Mouse (Mus musculus): Measurements from ENCODE around the gene Mrtfa. TPM values are rescaled to one million over a fixed set of nuclear protein-coding genes. Genes with fewer than 3 reads are reported as not detected.

Mrtfa gene
- total and polyA plus RNA-seq, 2 experiments from 2014 or later: 22.6 to 32.1 TPM

GRCm38 (mm10) chr15:81231325-81231724 lies 40.8 kb upstream of the Mrtfa start:
- H3K27ac ChIP-seq: no peak overlapping the region
- no peak overlapping the region for H3K4me3 ChIP-seq (ENCODE audit: low read length)
- H3K36me3 ChIP-seq (ENCODE audit: insufficient read depth, low read length): no peaks in the 10 kb centered on the region
- H3K9ac ChIP-seq (replicated peaks; ENCODE audit: low read length): no peak overlapping the region
- H3K4me2 ChIP-seq (ENCODE audit: low read depth, low read length): no peak overlapping the region
- no peak for DNase-seq (ENCODE audit: low spot score)
- TF ChIP-seq CTCF (IDR thresholded peaks at IDR 0.05; ENCODE audit: low read depth): no peak
- H3K9me3 ChIP-seq (ENCODE audit: low read length): no peaks in the 10 kb centered on the region
- H3K4me1 ChIP-seq (ENCODE audit: insufficient read depth, low read length): peaks cover 9% of the 10 kb centered on the region
- 88% methylated on average over 7 of the region's 7 CpGs for WGBS
- H3K27me3 ChIP-seq (ENCODE audit: insufficient read depth, low read length): no peaks in the 10 kb centered on the region
- no peak for ATAC-seq

GRCm38 (mm10) chr15:81229791-81230190 lies 39.2 kb upstream of the Mrtfa start:
- Histone ChIP-seq H3K27ac (no peak overlapping the region), H3K4me1 (ENCODE audit: insufficient read depth, low read length) (peaks cover 4% of the 10 kb centered on the region; the same call in 1 of the 2 replicates), H3K9ac (replicated peaks; ENCODE audit: low read length) (no peak overlapping the region), H3K36me3 (ENCODE audit: insufficient read depth, low read length) (no peaks in the 10 kb centered on the region), H3K27me3 (ENCODE audit: insufficient read depth, low read length) (no peaks in the 10 kb centered on the region), H3K9me3 (ENCODE audit: low read length) (no peaks in the 10 kb centered on the region), H3K4me2 (ENCODE audit: low read depth, low read length) (no peak overlapping the region), H3K4me3 (ENCODE audit: low read length) (no peak overlapping the region)
- TF ChIP-seq CTCF (IDR thresholded peaks at IDR 0.05; ENCODE audit: low read depth): no peak
- ATAC-seq: no peak
- DNase-seq (ENCODE audit: low spot score): no peak
- WGBS: 68% methylated on average over 3 of the region's 3 CpGs

GRCm38 (mm10) chr15:81228258-81228657 lies 37.7 kb upstream of the Mrtfa start:
- Histone ChIP-seq H3K4me2 (ENCODE audit: low read depth, low read length) (no peak overlapping the region), H3K9ac (replicated peaks; ENCODE audit: low read length) (no peak overlapping the region), H3K9me3 (ENCODE audit: low read length) (no peaks in the 10 kb centered on the region), H3K4me1 (ENCODE audit: insufficient read depth, low read length) (no peaks in the 10 kb centered on the region), H3K4me3 (ENCODE audit: low read length) (no peak overlapping the region), H3K27ac (no peak overlapping the region), H3K36me3 (ENCODE audit: insufficient read depth, low read length) (no peaks in the 10 kb centered on the region), H3K27me3 (ENCODE audit: insufficient read depth, low read length) (no peaks in the 10 kb centered on the region)
- WGBS: 88% methylated on average over 3 of the region's 3 CpGs
- no peak for TF ChIP-seq CTCF (IDR thresholded peaks at IDR 0.05; ENCODE audit: low read depth)
- ATAC-seq (no peak), DNase-seq (ENCODE audit: low spot score) (no peak)

GRCm38 (mm10) chr15:81227275-81227674 lies 36.7 kb upstream of the Mrtfa start:
- H3K27me3 ChIP-seq (ENCODE audit: insufficient read depth, low read length): no peaks in the 10 kb centered on the region
- 89% methylated on average over 3 of the region's 3 CpGs for WGBS
- H3K36me3 ChIP-seq (ENCODE audit: insufficient read depth, low read length): no peaks in the 10 kb centered on the region
- no peak overlapping the region for H3K4me2 ChIP-seq (ENCODE audit: low read depth, low read length)
- H3K9ac ChIP-seq (replicated peaks; ENCODE audit: low read length): no peak overlapping the region
- no peaks in the 10 kb centered on the region for H3K9me3 ChIP-seq (ENCODE audit: low read length)
- no peak for TF ChIP-seq CTCF (IDR thresholded peaks at IDR 0.05; ENCODE audit: low read depth)
- H3K4me3 ChIP-seq (ENCODE audit: low read length): no peak overlapping the region
- no peak for DNase-seq (ENCODE audit: low spot score)
- no peaks in the 10 kb centered on the region for H3K4me1 ChIP-seq (ENCODE audit: insufficient read depth, low read length)
- ATAC-seq: no peak
- no peak overlapping the region for H3K27ac ChIP-seq

GRCm38 (mm10) chr15:81226796-81227195 lies 36.2 kb upstream of the Mrtfa start:
- no peaks in the 10 kb centered on the region for H3K4me1 ChIP-seq (ENCODE audit: insufficient read depth, low read length)
- no peak overlapping the region for H3K4me3 ChIP-seq (ENCODE audit: low read length)
- TF ChIP-seq CTCF (IDR thresholded peaks at IDR 0.05; ENCODE audit: low read depth): no peak
- no peak overlapping the region for H3K9ac ChIP-seq (replicated peaks; ENCODE audit: low read length)
- no peak for ATAC-seq
- H3K36me3 ChIP-seq (ENCODE audit: insufficient read depth, low read length): no peaks in the 10 kb centered on the region
- H3K4me2 ChIP-seq (ENCODE audit: low read depth, low read length): no peak overlapping the region
- DNase-seq (ENCODE audit: low spot score): no peak
- no peak overlapping the region for H3K27ac ChIP-seq
- no peaks in the 10 kb centered on the region for H3K9me3 ChIP-seq (ENCODE audit: low read length)
- 48% methylated on average over 4 of the region's 4 CpGs for WGBS
- no peaks in the 10 kb centered on the region for H3K27me3 ChIP-seq (ENCODE audit: insufficient read depth, low read length)

GRCm38 (mm10) chr15:81225732-81226131 lies 35.2 kb upstream of the Mrtfa start:
- Histone ChIP-seq H3K9ac (replicated peaks; ENCODE audit: low read length) (no peak overlapping the region), H3K9me3 (ENCODE audit: low read length) (no peaks in the 10 kb centered on the region), H3K27me3 (ENCODE audit: insufficient read depth, low read length) (no peaks in the 10 kb centered on the region), H3K4me2 (ENCODE audit: low read depth, low read length) (no peak overlapping the region), H3K4me3 (ENCODE audit: low read length) (no peak overlapping the region), H3K36me3 (ENCODE audit: insufficient read depth, low read length) (no peaks in the 10 kb centered on the region), H3K27ac (no peak overlapping the region), H3K4me1 (ENCODE audit: insufficient read depth, low read length) (no peaks in the 10 kb centered on the region)
- DNase-seq (ENCODE audit: low spot score) (no peak), ATAC-seq (no peak)
- no peak for TF ChIP-seq CTCF (IDR thresholded peaks at IDR 0.05; ENCODE audit: low read depth)
- 73% methylated on average over 6 of the region's 6 CpGs for WGBS

- no peak for TF ChIP-seq CTCF (IDR thresholded peaks at IDR 0.05; ENCODE audit: low read depth)
- Histone ChIP-seq H3K4me1 (ENCODE audit: insufficient read depth, low read length) (no peaks in the 10 kb centered on the region), H3K27ac (no peak overlapping the region), H3K27me3 (ENCODE audit: insufficient read depth, low read length) (no peaks in the 10 kb centered on the region), H3K9ac (replicated peaks; ENCODE audit: low read length) (no peak overlapping the region), H3K4me2 (ENCODE audit: low read depth, low read length) (no peak overlapping the region), H3K4me3 (ENCODE audit: low read length) (no peak overlapping the region), H3K36me3 (ENCODE audit: insufficient read depth, low read length) (no peaks in the 10 kb centered on the region), H3K9me3 (ENCODE audit: low read length) (no peaks in the 10 kb centered on the region)
- ATAC-seq (no peak), DNase-seq (ENCODE audit: low spot score) (no peak)
- WGBS: 94% methylated on average over 10 of the region's 10 CpGs
Measured at GRCm38 (mm10) chr15:81225016-81225415, 34.5 kb upstream of the Mrtfa start.

Measured in hindbrain, postnatal 0 days (tissue).